Mouse (Mus musculus) heart, embryonic 13.5 days (tissue): Measurements from ENCODE around the gene Ift57. TPM values are rescaled to one million over a fixed set of nuclear protein-coding genes. Genes with fewer than 3 reads are reported as not detected.

Experiments used
- ATAC-seq: fragments of 200-750 bp; cut with Nextera tagmentation; 2 replicates; pipeline ENCODE4 v1.8.0; 2017; ENCODE audit warnings: moderate TSS enrichment; ENCODE audit not compliant: insufficient number of reproducible peaks, low FRiP score, low TSS enrichment; ENCODE audit errors: extremely low read depth
- H3K27ac ChIP-seq: fragments of 300-500 bp; sonication (generic); replicated peaks from 2 replicates; pipeline ENCODE4 v1.5.1; 2015; ENCODE audit warnings: moderate library complexity, mild to moderate bottlenecking, inconsistent platforms
- H3K27me3 ChIP-seq: fragments of 300-500 bp; sonication (generic); replicated peaks from 2 replicates; pipeline ENCODE4 v1.6.1; 2015; ENCODE audit warnings: mild to moderate bottlenecking, inconsistent platforms
- H3K36me3 ChIP-seq: fragments of 300-500 bp; sonication (generic); 2 replicates; pipeline ENCODE4 v1.6.1; 2015; ENCODE audit warnings: mild to moderate bottlenecking, inconsistent platforms
- H3K4me1 ChIP-seq: fragments of 300-500 bp; sonication (generic); 2 replicates; pipeline ENCODE4 v1.6.1; 2015; ENCODE audit warnings: inconsistent platforms
- H3K4me2 ChIP-seq: fragments of 300-500 bp; sonication (generic); 2 replicates; pipeline ENCODE4 v1.6.1; 2015; ENCODE audit warnings: inconsistent platforms, mild to moderate bottlenecking, moderate library complexity
- H3K4me3 ChIP-seq: fragments of 300-500 bp; sonication (generic); 2 replicates; pipeline ENCODE4 v1.5.1; 2015; ENCODE audit warnings: moderate library complexity, mild to moderate bottlenecking, inconsistent platforms
- H3K9ac ChIP-seq: fragments of 300-500 bp; sonication (generic); 2 replicates; pipeline ENCODE4 v1.6.1; 2015; ENCODE audit warnings: inconsistent platforms, mild to moderate bottlenecking, moderate library complexity
- H3K9me3 ChIP-seq: fragments of 300-500 bp; sonication (generic); 2 replicates; pipeline ENCODE4 v1.6.1; 2016; ENCODE audit warnings: inconsistent platforms
- WGBS: fragments of 180-500 bp; shearing (Covaris S2); methylation state at CpG from one replicate; pipeline ENCODE4 v1.1.7; 2015; ENCODE audit warnings: mixed read lengths; 5-methylcytosine and 5-hydroxymethylcytosine counted together
- polyA plus RNA-seq: library from polyadenylated mRNA; unstranded; fragments of >200 nt; fragmentation: Nextera tagmentation; extraction: Ambion mirVana; gene quantifications from 2 replicates; pipeline ENCODE4 v1.2.1, GENCODE M21; 2015

Ift57 gene
- polyA plus RNA-seq, 1 experiment from 2014 or later, result 16.0 TPM

DNA sequence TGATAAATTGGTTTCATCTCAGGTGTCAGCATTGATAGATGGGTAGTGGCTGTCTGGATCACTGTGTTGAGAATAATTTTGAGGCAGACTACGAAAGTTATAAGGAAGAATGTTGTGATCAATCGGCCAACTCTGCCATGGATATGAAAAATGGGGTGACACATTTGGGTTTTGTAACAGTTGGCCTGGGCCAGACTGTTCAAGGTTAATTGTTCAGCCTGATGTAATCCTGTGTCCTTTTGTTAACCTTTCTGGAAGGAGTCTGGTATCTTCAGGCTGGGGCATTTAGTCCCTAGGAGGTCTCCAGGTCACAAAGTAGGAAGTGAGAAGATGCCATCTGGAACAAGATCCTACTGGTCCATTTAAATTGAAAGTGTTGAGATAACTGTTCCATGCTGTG is 97.2 kb downstream of the Ift57 start:
- peaks cover 35% of the 10 kb centered on the region for H3K4me1 ChIP-seq
- no peaks in the 10 kb centered on the region for H3K36me3 ChIP-seq
- H3K9ac ChIP-seq, result no peak overlapping the region
- no peak overlapping the region for H3K27ac ChIP-seq
- 82% methylated on average over 2 of the region's 2 CpGs for WGBS
- ATAC-seq, result no peak
- H3K9me3 ChIP-seq, result no peaks in the 10 kb centered on the region
- H3K4me3 ChIP-seq, result no peak overlapping the region
- no peak overlapping the region for H3K4me2 ChIP-seq
- no peaks in the 10 kb centered on the region for H3K27me3 ChIP-seq

DNA sequence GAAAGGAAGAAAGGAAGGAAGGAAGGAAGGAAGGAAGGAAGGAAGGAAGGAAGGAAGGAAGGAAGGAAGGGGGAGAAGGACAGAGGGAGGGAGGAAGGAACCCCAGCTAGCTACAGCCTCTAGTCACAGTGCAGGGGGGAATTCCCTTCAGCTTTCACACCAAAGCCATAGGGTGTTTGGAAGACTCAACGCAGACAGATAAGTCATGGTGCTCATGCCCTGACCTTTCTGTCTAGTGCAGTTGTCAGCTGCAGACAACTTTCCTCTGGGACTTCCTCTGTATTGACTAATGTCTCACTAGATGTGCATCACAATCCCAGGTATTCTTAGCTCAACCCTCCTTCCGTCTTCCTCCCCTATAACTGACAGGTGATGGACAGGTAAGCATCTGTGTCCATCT is 97.9 kb downstream of the Ift57 start:
- no peaks in the 10 kb centered on the region for H3K36me3 ChIP-seq
- H3K4me1 ChIP-seq, result peaks cover 35% of the 10 kb centered on the region
- 83% methylated on average over 2 of the region's 2 CpGs for WGBS
- no peaks in the 10 kb centered on the region for H3K27me3 ChIP-seq
- no peak for ATAC-seq
- H3K4me2 ChIP-seq, result no peak overlapping the region
- H3K4me3 ChIP-seq, result no peak overlapping the region
- H3K9ac ChIP-seq, result no peak overlapping the region
- no peaks in the 10 kb centered on the region for H3K9me3 ChIP-seq
- H3K27ac ChIP-seq, result no peak overlapping the region

DNA sequence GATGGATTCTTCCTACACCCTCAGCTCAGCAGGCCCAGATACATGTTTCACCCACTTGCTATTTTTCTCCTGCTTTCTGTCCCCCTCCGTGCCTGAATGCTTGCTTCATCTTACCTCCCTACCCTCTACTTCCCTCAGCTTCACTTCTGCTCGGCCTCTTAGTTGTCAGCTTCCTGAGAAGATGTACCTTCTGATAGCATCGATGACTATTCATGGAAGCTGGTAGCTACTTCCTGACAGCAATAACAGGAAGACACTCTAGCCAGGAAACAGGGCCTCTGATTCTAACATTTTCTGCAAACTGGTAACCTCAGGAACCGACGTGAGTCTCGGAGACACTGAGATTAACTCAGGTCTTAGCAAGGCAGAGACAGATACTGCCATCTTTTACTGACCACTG is 99.8 kb downstream of the Ift57 start:
- H3K9me3 ChIP-seq, result no peaks in the 10 kb centered on the region
- ATAC-seq, result no peak
- H3K4me2 ChIP-seq, result no peak overlapping the region
- no peak overlapping the region for H3K4me3 ChIP-seq
- H3K36me3 ChIP-seq, result no peaks in the 10 kb centered on the region
- peaks cover 26% of the 10 kb centered on the region for H3K4me1 ChIP-seq
- H3K9ac ChIP-seq, result no peak overlapping the region; the same call in 1 of the 2 replicates
- no peak overlapping the region for H3K27ac ChIP-seq
- WGBS, result 59% methylated on average over 6 of the region's 6 CpGs
- 0 out of 2 replicates have a peak, but pooled peaks cover 2% of the 10 kb centered on the region for H3K27me3 ChIP-seq

DNA sequence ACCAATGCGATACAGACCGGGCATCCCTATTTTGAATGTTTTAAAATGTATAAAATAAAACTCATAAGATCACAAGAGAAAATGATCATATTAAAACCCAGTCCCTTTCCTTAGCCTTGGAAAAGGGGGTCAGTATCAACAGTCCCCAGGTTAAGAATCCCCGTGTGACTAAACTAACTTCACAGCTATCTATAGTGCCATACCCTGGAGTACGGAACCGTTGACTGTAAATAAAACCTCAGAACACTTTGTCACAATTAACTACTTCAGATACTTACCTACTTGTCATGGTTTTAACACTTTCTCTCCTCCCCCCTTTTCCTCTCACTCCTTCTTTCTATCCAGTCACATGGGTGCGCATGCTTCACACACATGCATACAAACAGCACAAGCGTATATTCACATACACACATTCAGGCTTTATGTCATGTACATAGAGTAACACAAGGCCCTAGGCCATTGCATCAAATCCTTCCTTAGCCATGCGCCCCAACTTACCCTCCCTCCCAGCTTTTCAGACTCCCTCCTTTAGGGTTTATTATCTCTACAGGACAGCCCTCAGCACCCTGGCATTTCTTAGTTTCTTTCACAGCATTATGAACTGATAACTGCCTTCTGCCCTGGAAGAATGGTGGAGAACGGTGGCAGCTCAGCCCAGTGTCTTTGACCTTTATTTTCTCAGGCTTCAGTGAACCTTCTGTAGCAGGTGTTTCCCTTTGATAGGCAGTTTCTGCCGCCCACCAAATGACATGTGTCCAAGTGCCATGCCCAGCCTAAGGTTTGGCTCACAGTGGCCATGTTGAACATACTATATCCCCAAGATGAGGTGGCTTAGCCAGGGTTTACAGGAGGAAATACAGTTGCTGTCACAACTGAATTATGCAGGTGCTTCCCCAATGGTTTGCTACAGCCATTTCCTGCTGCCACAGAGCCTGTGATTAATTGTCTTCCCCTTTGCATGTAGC is 100.8 kb downstream of the Ift57 start, which contains the start of gene Cd47:
Cd47 (plus strand) TSS at position 937 of the 965 bp plus-strand sequence.
- peak; percentile 31; the same call in 1 of the 2 replicates for ATAC-seq
- H3K9me3 ChIP-seq, result no peaks in the 10 kb centered on the region
- H3K9ac ChIP-seq, result no peak within 1 kb of the TSS
- H3K4me2 ChIP-seq, result no peak within 1 kb of the TSS
- H3K4me3 ChIP-seq, result no peak within 1 kb of the TSS
- WGBS, result 66% methylated on average over 10 of the region's 10 CpGs
- H3K27ac ChIP-seq, result no peak within 1 kb of the TSS
- H3K27me3 ChIP-seq, result 0 out of 2 replicates have a peak, but pooled peaks cover 2% of the 10 kb centered on the region
- H3K36me3 ChIP-seq, result no peaks in the 10 kb centered on the region
- H3K4me1 ChIP-seq, result peaks cover 34% of the 10 kb centered on the region

DNA sequence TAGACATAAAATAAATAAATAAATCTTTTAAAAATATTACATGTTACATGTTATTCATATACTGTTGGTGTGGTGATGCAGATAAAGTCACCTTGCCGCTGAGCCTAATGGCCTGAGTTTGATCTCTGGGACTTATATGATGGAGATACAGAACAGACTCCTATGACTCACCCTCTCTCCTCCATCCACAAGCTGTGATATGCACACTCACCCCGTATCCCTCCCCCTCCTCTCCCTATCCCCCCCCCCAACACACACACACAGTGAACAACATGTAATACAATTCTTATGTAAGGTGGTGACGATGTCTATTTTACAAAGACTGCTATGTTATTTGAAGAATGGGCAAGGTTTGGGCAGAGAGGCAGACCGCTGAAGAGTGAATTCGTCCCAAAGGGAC is 102.0 kb downstream of the Ift57 start:
- H3K36me3 ChIP-seq, result no peaks in the 10 kb centered on the region
- H3K9ac ChIP-seq, result no peak overlapping the region
- H3K27me3 ChIP-seq, result 0 out of 2 replicates have a peak, but pooled peaks cover 2% of the 10 kb centered on the region
- no peak overlapping the region for H3K4me2 ChIP-seq
- WGBS, result 64% methylated on average over 5 of the region's 5 CpGs
- H3K4me1 ChIP-seq, result peaks cover 34% of the 10 kb centered on the region
- H3K4me3 ChIP-seq, result no peak overlapping the region
- H3K9me3 ChIP-seq, result no peaks in the 10 kb centered on the region
- ATAC-seq, result no peak
- H3K27ac ChIP-seq, result no peak overlapping the region

DNA sequence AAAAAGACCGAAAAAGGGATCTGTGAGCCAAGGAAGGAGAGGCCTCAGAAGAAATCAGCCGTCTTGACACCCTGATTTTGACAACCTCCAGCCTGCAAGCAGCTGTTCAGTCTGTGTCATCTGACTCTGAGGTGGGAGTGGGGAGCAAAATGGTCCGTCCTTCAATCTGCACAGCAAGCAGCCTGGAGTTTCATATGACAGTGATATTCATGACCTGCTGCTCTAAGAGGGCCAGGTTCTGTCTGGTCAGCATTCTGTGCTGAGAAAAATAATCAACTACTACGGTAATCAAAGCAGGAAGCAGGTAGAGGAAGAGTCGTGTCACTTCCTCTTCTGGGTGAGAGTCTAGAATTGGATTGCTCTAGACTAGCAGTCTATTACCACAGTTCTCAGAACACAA is 102.4 kb downstream of the Ift57 start:
- H3K4me2 ChIP-seq, result no peak overlapping the region
- H3K4me3 ChIP-seq, result no peak overlapping the region
- WGBS, result 51% methylated on average over 5 of the region's 5 CpGs
- H3K27ac ChIP-seq, result no peak overlapping the region
- peaks cover 34% of the 10 kb centered on the region for H3K4me1 ChIP-seq
- H3K36me3 ChIP-seq, result no peaks in the 10 kb centered on the region
- no peak overlapping the region for H3K9ac ChIP-seq
- H3K9me3 ChIP-seq, result no peaks in the 10 kb centered on the region
- 0 out of 2 replicates have a peak, but pooled peaks cover 2% of the 10 kb centered on the region for H3K27me3 ChIP-seq
- no peak for ATAC-seq

DNA sequence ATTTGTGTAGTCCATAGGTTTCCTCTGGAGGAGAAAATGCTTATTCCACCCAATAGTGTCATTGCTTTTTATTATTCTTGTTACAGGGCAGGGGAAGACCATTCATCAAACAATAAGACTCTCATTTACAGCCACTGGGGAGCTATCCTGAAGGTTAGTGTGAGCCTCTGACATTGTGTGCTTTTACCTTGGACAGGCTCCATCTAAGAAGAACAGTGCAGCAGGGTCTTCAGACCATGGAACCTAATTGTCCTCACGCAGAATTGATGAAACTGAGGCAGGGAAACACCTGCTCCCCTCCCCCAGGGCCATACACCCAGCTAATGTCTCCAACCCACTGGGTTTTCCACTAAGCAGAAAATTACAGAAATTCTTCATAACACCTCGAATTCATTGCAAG is 104.0 kb downstream of the Ift57 start:
- Histone ChIP-seq H3K27ac (no peak overlapping the region), H3K4me1 (peaks cover 36% of the 10 kb centered on the region), H3K27me3 (0 out of 2 replicates have a peak, but pooled peaks cover 2% of the 10 kb centered on the region), H3K9ac (no peak overlapping the region), H3K36me3 (no peaks in the 10 kb centered on the region), H3K4me3 (no peak overlapping the region), H3K9me3 (no peaks in the 10 kb centered on the region), H3K4me2 (no peak overlapping the region)
- no peak for ATAC-seq
- 66% methylated on average over 2 of the region's 2 CpGs for WGBS

DNA sequence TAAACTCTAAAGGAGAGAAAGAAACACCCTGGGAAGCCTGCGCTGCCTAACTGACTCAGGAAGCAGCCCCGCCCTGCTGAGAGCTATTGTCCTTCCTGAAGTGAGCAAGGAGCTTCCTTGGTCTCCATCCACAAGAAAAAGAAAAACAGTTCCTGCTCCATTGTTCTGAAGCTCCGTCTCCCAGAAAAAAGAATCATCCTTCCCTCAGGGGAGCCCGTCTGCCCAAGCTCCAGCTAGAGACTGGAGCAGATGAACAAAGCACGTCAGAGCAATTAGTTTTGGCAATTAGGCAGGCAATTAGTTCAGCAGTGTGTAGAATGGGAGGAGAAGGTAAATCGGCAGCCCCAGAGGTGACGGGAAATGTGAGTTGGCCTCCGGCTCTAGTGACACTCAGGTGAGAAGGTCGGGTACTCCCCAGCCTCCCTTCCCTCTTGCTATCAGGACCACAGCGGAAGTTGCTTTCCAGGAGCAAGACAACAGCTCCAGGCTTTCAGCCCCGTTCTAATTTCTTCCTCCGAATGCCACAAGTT is 105.0 kb downstream of the Ift57 start:
- Histone ChIP-seq H3K4me3 (peak overlapping the region; percentile 47), H3K27me3 (0 out of 2 replicates have a peak, but pooled peaks cover 2% of the 10 kb centered on the region), H3K36me3 (no peaks in the 10 kb centered on the region), H3K27ac (0 out of 2 replicates have a peak overlapping the region, but pooled peaks have one; percentile 17), H3K9ac (peak overlapping the region; percentile 71), H3K4me1 (peaks cover 33% of the 10 kb centered on the region), H3K9me3 (no peaks in the 10 kb centered on the region), H3K4me2 (peak overlapping the region; percentile 81)
- 2% methylated on average over 12 of the region's 12 CpGs for WGBS
- no peak for ATAC-seq

DNA sequence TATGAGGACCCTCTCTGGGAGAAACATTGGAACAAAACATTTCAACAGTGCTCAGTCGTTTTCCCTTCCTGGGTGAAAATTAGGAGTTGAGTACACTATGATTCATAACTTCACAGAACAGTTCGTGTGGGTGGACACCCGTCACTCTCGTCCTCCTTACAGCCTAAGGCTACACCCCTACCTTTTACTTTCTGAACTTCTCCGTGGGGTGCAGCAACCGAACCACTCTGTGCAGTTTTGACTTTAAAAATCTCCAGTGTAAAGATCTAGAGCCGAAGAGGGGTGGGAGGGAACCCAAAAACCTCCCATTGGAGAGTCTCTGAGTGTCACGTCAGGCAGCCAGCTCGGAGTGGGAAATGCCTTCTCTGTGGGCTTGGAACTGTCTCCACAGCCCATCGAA is 107.9 kb downstream of the Ift57 start:
- Histone ChIP-seq H3K27ac (no peak overlapping the region), H3K9me3 (no peaks in the 10 kb centered on the region), H3K4me1 (peaks cover 17% of the 10 kb centered on the region), H3K27me3 (peaks cover 2% of the 10 kb centered on the region; the same call in 1 of the 2 replicates), H3K4me3 (no peak overlapping the region), H3K4me2 (no peak overlapping the region), H3K9ac (no peak overlapping the region), H3K36me3 (no peaks in the 10 kb centered on the region)
- ATAC-seq, result no peak
- WGBS, result 87% methylated on average over 10 of the region's 10 CpGs

DNA sequence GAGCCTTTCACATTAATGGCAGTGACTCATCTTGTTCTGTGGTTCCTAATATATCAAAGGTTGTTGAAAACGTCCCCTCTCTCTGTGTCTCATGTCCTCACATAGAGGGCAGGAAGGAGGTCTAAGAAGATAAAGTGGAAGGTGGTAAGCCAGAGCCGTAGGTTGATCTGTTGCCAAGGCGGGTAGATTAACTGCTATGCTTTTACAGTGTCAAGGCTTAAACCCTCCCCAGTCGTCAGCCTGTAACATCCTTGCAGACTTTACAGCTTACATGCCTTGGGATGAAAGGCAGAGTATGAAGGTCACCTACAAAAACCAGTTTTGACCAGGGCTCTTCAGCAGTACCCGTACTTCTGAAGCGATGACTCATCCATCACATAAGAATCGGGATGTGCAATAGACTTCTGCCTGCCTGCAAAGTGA is 108.4 kb downstream of the Ift57 start:
- Histone ChIP-seq H3K36me3 (no peaks in the 10 kb centered on the region), H3K27ac (no peak overlapping the region), H3K4me3 (no peak overlapping the region), H3K9ac (no peak overlapping the region), H3K9me3 (no peaks in the 10 kb centered on the region), H3K4me2 (no peak overlapping the region), H3K27me3 (peaks cover 2% of the 10 kb centered on the region; the same call in 1 of the 2 replicates), H3K4me1 (peaks cover 16% of the 10 kb centered on the region)
- no peak for ATAC-seq
- 49% methylated on average over 7 of the region's 7 CpGs for WGBS

DNA sequence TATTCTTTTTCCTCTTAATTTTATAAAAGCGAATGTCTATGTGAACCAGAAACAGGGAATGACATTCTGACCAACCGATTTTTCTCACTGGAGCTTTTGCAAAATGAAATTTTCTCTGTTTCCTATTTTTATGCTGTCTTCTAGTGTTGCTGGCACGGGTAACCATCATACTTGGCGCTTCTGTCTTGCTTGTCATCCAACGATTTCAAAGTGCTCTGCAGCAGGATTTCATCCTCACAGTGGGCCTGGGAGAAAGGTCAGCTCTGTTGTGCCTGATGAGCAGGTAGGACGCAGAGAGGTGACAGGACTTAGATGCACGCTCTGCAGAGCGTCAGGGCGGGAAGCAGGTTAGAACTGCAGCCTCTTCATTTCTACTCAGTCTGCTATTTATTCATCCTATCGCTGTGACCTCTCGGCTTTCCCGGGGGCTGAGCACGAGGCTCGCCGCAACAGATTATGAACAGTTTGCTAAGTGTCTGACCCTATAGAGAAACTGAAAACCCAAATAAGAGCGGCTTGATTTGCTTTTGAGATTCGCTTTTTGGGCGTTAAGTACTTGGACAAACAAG is 108.9 kb downstream of the Ift57 start:
- no peak for ATAC-seq
- no peak overlapping the region for H3K4me3 ChIP-seq
- 73% methylated on average over 18 of the region's 18 CpGs for WGBS
- H3K4me1 ChIP-seq, result peaks cover 16% of the 10 kb centered on the region
- H3K9me3 ChIP-seq, result no peaks in the 10 kb centered on the region
- no peak overlapping the region for H3K9ac ChIP-seq
- H3K27me3 ChIP-seq, result peaks cover 2% of the 10 kb centered on the region; the same call in 1 of the 2 replicates
- no peak overlapping the region for H3K27ac ChIP-seq
- no peaks in the 10 kb centered on the region for H3K36me3 ChIP-seq
- H3K4me2 ChIP-seq, result no peak overlapping the region
